Comparison of ENCODE assay signal across 16 mouse cellular contexts in the genomic region with DNA sequence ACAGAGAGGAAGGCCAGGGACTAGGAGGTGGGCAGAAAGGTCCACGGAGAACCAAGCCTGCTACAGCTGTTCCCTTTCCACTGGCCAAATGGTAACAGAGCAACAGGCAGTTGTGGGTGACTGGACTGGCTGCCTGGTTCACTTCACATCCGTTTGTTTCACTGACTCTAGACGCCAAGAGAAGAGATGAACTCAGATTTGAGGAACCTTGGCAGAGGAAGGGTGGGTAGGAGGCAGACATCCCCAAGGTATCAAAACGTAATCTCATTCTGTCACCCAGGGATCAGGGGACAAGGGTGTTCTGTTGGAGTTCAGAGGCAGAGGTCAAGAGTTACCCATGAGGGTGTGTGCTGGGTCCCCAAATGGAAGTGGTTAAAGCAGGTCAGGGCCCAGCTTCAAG.
"Had no signal": no experiment of that assay in that cellular context is flagged by ENCODE, and none has a peak within 500 bp of the region (broad histone marks: within the 10 kb centered on the region; RNA-seq: fewer than 3 reads in every experiment).

No protein-coding gene starts in this region.

- H3K9me3 ChIP-seq: midbrain, embryonic 10.5 days; midbrain, embryonic 12.5 days; neural tube, embryonic 12.5 days; stomach, embryonic 15.5 days had no signal

- H3K9ac ChIP-seq: lung, embryonic 14.5 days; midbrain, embryonic 12.5 days; neural tube, embryonic 12.5 days; stomach, embryonic 15.5 days had no signal

- H3K27ac ChIP-seq: midbrain, embryonic 10.5 days; midbrain, embryonic 12.5 days; neural tube, embryonic 12.5 days; stomach, embryonic 15.5 days; stomach, postnatal 0 days had no signal

- H3K36me3 ChIP-seq: midbrain, embryonic 10.5 days; midbrain, embryonic 12.5 days; neural tube, embryonic 12.5 days; stomach, embryonic 15.5 days had no signal

- DNase-seq: lung, adult 18-20 months; lung, embryonic 14.5 days; lung, postnatal 10 days; lung, postnatal 4 days; midbrain, embryonic 14.5 days; right cerebral cortex, postnatal 14 days; right cerebral cortex, postnatal 4 days; spleen, adult 18-20 months; thymus, adult 18-20 months; thymus, postnatal 25 days; thymus, postnatal 4 days had no signal
